Mouse (Mus musculus) forebrain, embryonic 11.5 days (tissue): ENCODE measurements at regions not wholly inside any gene's neighbourhood (a gene's known extent, or its start where the extent isn't known, plus 50 kb on each side); places are given as distances from the start of the nearest gene placed in this dataset.

Source experiments
- ATAC-seq: fragments of 200-750 bp; cut with Nextera tagmentation; replicated peaks from 2 replicates; pipeline ENCODE4 v1.8.0; 2017; ENCODE audit warnings: moderate TSS enrichment; ENCODE audit not compliant: low FRiP score
- DNase-seq: peaks from one replicate; pipeline ENCODE4 v3.0.0-alpha.2; 2017; ENCODE audit warnings: low spot score
- H3K27ac ChIP-seq: fragments of 300-500 bp; sonication (generic); 2 replicates; pipeline ENCODE4 v1.5.1; 2014; ENCODE audit warnings: low read depth, low read length
- H3K27me3 ChIP-seq: fragments of 300-500 bp; sonication (generic); 2 replicates; pipeline ENCODE4 v1.6.1; 2014; ENCODE audit warnings: mild to moderate bottlenecking, low read length, mixed read lengths; ENCODE audit not compliant: control insufficient read depth, insufficient read depth
- H3K36me3 ChIP-seq: fragments of 300-500 bp; sonication (generic); 2 replicates; pipeline ENCODE4 v1.6.1; 2014; ENCODE audit warnings: mild to moderate bottlenecking, low read length, moderate library complexity, mixed read lengths; ENCODE audit not compliant: control insufficient read depth, insufficient read depth
- H3K4me1 ChIP-seq: fragments of 300-500 bp; sonication (generic); replicated peaks from 2 replicates; pipeline ENCODE4 v1.6.1; 2014; ENCODE audit warnings: low read length, mixed read lengths; ENCODE audit not compliant: control insufficient read depth, insufficient read depth
- H3K4me2 ChIP-seq: fragments of 300-500 bp; sonication (generic); 2 replicates; pipeline ENCODE4 v1.6.1; 2014; ENCODE audit warnings: low read depth, mild to moderate bottlenecking, low read length, moderate library complexity, mixed read lengths; ENCODE audit not compliant: severe bottlenecking
- H3K4me3 ChIP-seq: fragments of 300-500 bp; sonication (generic); 2 replicates; pipeline ENCODE4 v1.5.1; 2014; ENCODE audit warnings: low read depth, low read length
- H3K9ac ChIP-seq: fragments of 300-500 bp; sonication (generic); 2 replicates; pipeline ENCODE4 v1.6.1; 2014; ENCODE audit warnings: low read length
- H3K9me3 ChIP-seq: fragments of 300-500 bp; sonication (generic); 2 replicates; pipeline ENCODE4 v1.6.1; 2016; ENCODE audit warnings: low read length, mixed read lengths; ENCODE audit not compliant: control insufficient read depth
- WGBS: fragments of 180-500 bp; shearing (Covaris S2); extraction: QIAGEN DNeasy Blood & Tissue Kit; methylation state at CpG from one replicate; pipeline ENCODE4 v1.1.7; 2014; 5-methylcytosine and 5-hydroxymethylcytosine counted together

- no peak for DNase-seq
- 85% methylated on average over 5 of the region's 5 CpGs for WGBS
- Histone ChIP-seq H3K9ac (no peak overlapping the region), H3K4me3 (no peak overlapping the region), H3K9me3 (no peaks in the 10 kb centered on the region), H3K27me3 (no peaks in the 10 kb centered on the region), H3K4me1 (no peaks in the 10 kb centered on the region), H3K36me3 (no peaks in the 10 kb centered on the region), H3K4me2 (no peak overlapping the region), H3K27ac (no peak overlapping the region)
- no peak for ATAC-seq
These were observed 180.5 kb upstream of the Dlk1 start for GRCm38 (mm10) chr12:109272101-109272500.

GRCm38 (mm10) chr12:109314850-109315249, 137.8 kb upstream of the Dlk1 start:
- Histone ChIP-seq H3K27ac (no peak overlapping the region), H3K9ac (no peak overlapping the region), H3K4me3 (no peak overlapping the region), H3K36me3 (no peaks in the 10 kb centered on the region), H3K27me3 (no peaks in the 10 kb centered on the region), H3K9me3 (no peaks in the 10 kb centered on the region), H3K4me2 (no peak overlapping the region), H3K4me1 (no peaks in the 10 kb centered on the region)
- no peak for DNase-seq
- WGBS: 28% methylated on average over 6 of the region's 6 CpGs
- no peak for ATAC-seq

GRCm38 (mm10) chr12:109325986-109326385, 126.6 kb upstream of the Dlk1 start:
- H3K9me3 ChIP-seq: no peaks in the 10 kb centered on the region
- H3K27ac ChIP-seq: no peak overlapping the region
- H3K9ac ChIP-seq: no peak overlapping the region
- no peaks in the 10 kb centered on the region for H3K36me3 ChIP-seq
- DNase-seq (no peak), ATAC-seq (no peak)
- H3K4me1 ChIP-seq: no peaks in the 10 kb centered on the region
- H3K4me2 ChIP-seq: no peak overlapping the region
- WGBS: 77% methylated on average over 11 of the region's 11 CpGs
- H3K4me3 ChIP-seq: no peak overlapping the region
- no peaks in the 10 kb centered on the region for H3K27me3 ChIP-seq

- WGBS: 86% methylated on average over 2 of the region's 2 CpGs
- no peaks in the 10 kb centered on the region for H3K27me3 ChIP-seq
- no peaks in the 10 kb centered on the region; the same call in 1 of the 2 replicates for H3K9me3 ChIP-seq
- no peaks in the 10 kb centered on the region for H3K36me3 ChIP-seq
- DNase-seq: no peak
- H3K4me3 ChIP-seq: no peak overlapping the region
- no peak for ATAC-seq
- no peak overlapping the region for H3K27ac ChIP-seq
- H3K4me1 ChIP-seq: no peaks in the 10 kb centered on the region
- H3K4me2 ChIP-seq: no peak overlapping the region
- H3K9ac ChIP-seq: no peak overlapping the region
These were observed 81.3 kb upstream of the Dlk1 start for GRCm38 (mm10) chr12:109371327-109371726.

- H3K36me3 ChIP-seq: no peaks in the 10 kb centered on the region
- no peaks in the 10 kb centered on the region for H3K9me3 ChIP-seq
- H3K27me3 ChIP-seq: no peaks in the 10 kb centered on the region
- no peaks in the 10 kb centered on the region for H3K4me1 ChIP-seq
- no peak overlapping the region for H3K27ac ChIP-seq
- no peak overlapping the region for H3K4me2 ChIP-seq
- H3K9ac ChIP-seq: no peak overlapping the region
- H3K4me3 ChIP-seq: no peak overlapping the region
- WGBS: 83% methylated on average over 5 of the region's 5 CpGs
- no peak for ATAC-seq
- no peak for DNase-seq
These were observed 66.8 kb upstream of the Dlk1 start for GRCm38 (mm10) chr12:109385794-109386193.

GRCm38 (mm10) chr12:109388791-109389190, 63.8 kb upstream of the Dlk1 start:
- H3K4me1 ChIP-seq: peaks cover 7% of the 10 kb centered on the region; the same call in 1 of the 2 replicates
- H3K27me3 ChIP-seq: peaks cover 4% of the 10 kb centered on the region; the same call in 1 of the 2 replicates
- no peak overlapping the region for H3K27ac ChIP-seq
- no peak for DNase-seq
- 61% methylated on average over 7 of the region's 7 CpGs for whole genome bisulfite sequencing
- no peak overlapping the region for H3K4me2 ChIP-seq
- no peaks in the 10 kb centered on the region for H3K9me3 ChIP-seq
- no peak for ATAC-seq
- no peak overlapping the region for H3K9ac ChIP-seq
- H3K36me3 ChIP-seq: no peaks in the 10 kb centered on the region
- no peak overlapping the region for H3K4me3 ChIP-seq

GRCm38 (mm10) chr12:109390388-109390920, 62.2 kb upstream of the Dlk1 start:
- no peaks in the 10 kb centered on the region for H3K36me3 ChIP-seq
- H3K9me3 ChIP-seq: no peaks in the 10 kb centered on the region
- no peak overlapping the region for H3K27ac ChIP-seq
- H3K4me1 ChIP-seq: peaks cover 10% of the 10 kb centered on the region; the same call in 1 of the 2 replicates
- peaks cover 4% of the 10 kb centered on the region; the same call in 1 of the 2 replicates for H3K27me3 ChIP-seq
- H3K9ac ChIP-seq: no peak overlapping the region
- no peak overlapping the region for H3K4me2 ChIP-seq
- H3K4me3 ChIP-seq: no peak overlapping the region
- DNase-seq (no peak), ATAC-seq (no peak)
- 91% methylated on average over 12 of the region's 12 CpGs for WGBS

- H3K36me3 ChIP-seq: no peaks in the 10 kb centered on the region
- H3K4me1 ChIP-seq: peaks cover 10% of the 10 kb centered on the region; the same call in 1 of the 2 replicates
- 89% methylated on average over 8 of the region's 8 CpGs for WGBS
- no peak for DNase-seq
- no peak overlapping the region for H3K4me2 ChIP-seq
- no peak overlapping the region for H3K9ac ChIP-seq
- H3K4me3 ChIP-seq: no peak overlapping the region
- peaks cover 4% of the 10 kb centered on the region; the same call in 1 of the 2 replicates for H3K27me3 ChIP-seq
- H3K9me3 ChIP-seq: no peaks in the 10 kb centered on the region
- no peak for ATAC-seq
- no peak overlapping the region for H3K27ac ChIP-seq
These were observed 61.6 kb upstream of the Dlk1 start for GRCm38 (mm10) chr12:109390978-109391377.

- ATAC-seq (no peak), DNase-seq (no peak)
- no peaks in the 10 kb centered on the region for H3K36me3 ChIP-seq
- no peaks in the 10 kb centered on the region for H3K9me3 ChIP-seq
- no peak overlapping the region for H3K4me3 ChIP-seq
- H3K27ac ChIP-seq: no peak overlapping the region
- peaks cover 10% of the 10 kb centered on the region; the same call in 1 of the 2 replicates for H3K4me1 ChIP-seq
- 31% methylated on average over 8 of the region's 8 CpGs for WGBS
- peaks cover 4% of the 10 kb centered on the region; the same call in 1 of the 2 replicates for H3K27me3 ChIP-seq
- H3K4me2 ChIP-seq: peak overlapping the region; percentile 40
- peak overlapping the region; percentile 39; the same call in 1 of the 2 replicates for H3K9ac ChIP-seq
These were observed 59.3 kb upstream of the Dlk1 start for GRCm38 (mm10) chr12:109393326-109393725.
